Mouse (Mus musculus) spleen, adult 2 months (tissue): ENCODE measurements at regions not wholly inside any gene's neighbourhood (a gene's known extent, or its start where the extent isn't known, plus 50 kb on each side); places are given as distances from the start of the nearest gene placed in this dataset.

Source experiments
- DNase-seq, 2 experiments: peaks; one replicate each; pipeline versions ENCODE4 v3.0.0 to v3.0.0-alpha.2; 2012 to 2021; ENCODE audit warnings: low spot score in 2 of 2, low read depth in 1 of 2
- H3K27ac ChIP-seq: fragments of 200-500 bp; 2 replicates; pipeline ENCODE4 v1.5.1; 2012; ENCODE audit warnings: low read length, inconsistent platforms; ENCODE audit not compliant: insufficient read depth
- H3K27me3 ChIP-seq: fragments of 200-500 bp; 2 replicates; pipeline ENCODE4 v1.6.1; 2012; ENCODE audit warnings: mild to moderate bottlenecking, moderate library complexity, low read length, inconsistent platforms; ENCODE audit not compliant: control insufficient read depth, insufficient read depth
- H3K36me3 ChIP-seq: fragments of 200-500 bp; 2 replicates; pipeline ENCODE4 v1.6.1; 2012; ENCODE audit warnings: mild to moderate bottlenecking, low read length, inconsistent platforms; ENCODE audit not compliant: control insufficient read depth, insufficient read depth
- H3K4me1 ChIP-seq: fragments of 200-500 bp; 2 replicates; pipeline ENCODE4 v1.6.1; 2011; ENCODE audit warnings: inconsistent platforms; ENCODE audit not compliant: control insufficient read depth, insufficient read depth, insufficient read length
- H3K4me3 ChIP-seq: fragments of 200-500 bp; 2 replicates; pipeline ENCODE4 v1.5.1; 2011; ENCODE audit warnings: mild to moderate bottlenecking, inconsistent platforms; ENCODE audit not compliant: insufficient read depth, insufficient read length; ENCODE audit errors: extremely low read depth
- CTCF ChIP-seq: fragments of 200-500 bp; IDR thresholded peaks from 2 replicates; pipeline ENCODE4 v1.5.1; 2011; ENCODE audit warnings: mild to moderate bottlenecking, inconsistent platforms; ENCODE audit not compliant: insufficient read depth, insufficient read length, insufficient replicate concordance; ENCODE audit errors: extremely low read depth
- POLR2A ChIP-seq: fragments of 200-500 bp; IDR thresholded peaks from 2 replicates; pipeline ENCODE4 v1.6.1; 2011; ENCODE audit warnings: low read depth, low read length, inconsistent platforms
- WGBS: fragments of 180-500 bp; shearing (Covaris S2); methylation state at CpG from one replicate; pipeline ENCODE4 v1.1.7; 2018; 5-methylcytosine and 5-hydroxymethylcytosine counted together

DNA sequence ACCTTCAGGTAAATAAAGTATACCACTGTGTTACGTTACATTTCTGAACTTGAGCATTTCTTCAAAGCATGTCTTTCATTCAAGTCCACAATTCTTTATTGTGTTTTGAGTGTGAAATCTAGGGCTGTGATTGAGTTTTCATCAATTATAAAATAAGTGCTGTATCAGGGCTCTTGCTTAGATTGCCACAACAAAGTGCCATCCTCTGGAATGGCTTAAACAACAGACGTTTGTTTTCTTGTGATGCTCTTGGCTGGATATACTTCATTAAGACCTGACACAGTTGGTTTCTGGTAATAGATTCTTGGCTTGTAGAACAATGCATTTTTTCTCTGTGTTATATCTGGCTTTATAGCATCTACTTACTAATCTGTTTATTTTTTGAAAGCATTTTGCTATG is 674.3 kb upstream of the Marcks start:
- Histone ChIP-seq H3K4me1 (no peaks in the 10 kb centered on the region), H3K4me3 (no peak overlapping the region), H3K36me3 (no peaks in the 10 kb centered on the region), H3K27ac (no peak overlapping the region), H3K27me3 (no peaks in the 10 kb centered on the region)
- TF ChIP-seq CTCF (no peak), POLR2A (no peak)
- DNase-seq, result no peak
- WGBS, result 88% methylated on average over 2 of the region's 2 CpGs

- H3K4me3 ChIP-seq, result no peak overlapping the region
- no peak for TF ChIP-seq POLR2A
- no peak for TF ChIP-seq CTCF
- H3K27me3 ChIP-seq, result no peaks in the 10 kb centered on the region
- no peak overlapping the region; the same call in 1 of the 2 replicates for H3K27ac ChIP-seq
- H3K36me3 ChIP-seq, result no peaks in the 10 kb centered on the region
- no peaks in the 10 kb centered on the region for H3K4me1 ChIP-seq
- WGBS, result 39% methylated on average over 3 of the region's 3 CpGs
- no peak for DNase-seq
Observed at GRCm38 (mm10) chr10:37812405-37812851, 673.7 kb upstream of the Marcks start.

DNA sequence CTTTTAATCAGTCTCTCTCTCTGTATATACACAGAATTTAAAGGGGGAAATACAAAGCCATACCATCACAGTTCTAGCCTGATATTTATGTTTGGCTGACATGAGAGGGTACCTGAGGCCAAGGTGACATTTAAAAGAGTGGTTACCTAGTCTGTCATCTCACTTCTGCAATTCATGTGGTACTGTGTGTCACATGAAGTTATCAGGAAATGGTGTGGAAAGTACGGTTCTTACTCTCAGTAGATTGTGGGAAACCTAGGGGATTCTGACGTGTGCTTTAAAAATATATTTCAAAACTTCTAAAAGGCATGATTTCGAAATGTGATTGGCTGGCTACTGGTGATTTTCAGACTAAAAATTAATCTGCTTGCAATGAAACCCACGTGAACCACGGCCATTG is 673.1 kb upstream of the Marcks start:
- 34% methylated on average over 5 of the region's 5 CpGs for WGBS
- peak in 1 of 2 experiments; percentile 45 for DNase-seq
- Histone ChIP-seq H3K4me1 (no peaks in the 10 kb centered on the region), H3K27ac (no peak overlapping the region), H3K4me3 (no peak overlapping the region), H3K27me3 (no peaks in the 10 kb centered on the region), H3K36me3 (no peaks in the 10 kb centered on the region)
- TF ChIP-seq POLR2A (no peak), CTCF (no peak)

DNA sequence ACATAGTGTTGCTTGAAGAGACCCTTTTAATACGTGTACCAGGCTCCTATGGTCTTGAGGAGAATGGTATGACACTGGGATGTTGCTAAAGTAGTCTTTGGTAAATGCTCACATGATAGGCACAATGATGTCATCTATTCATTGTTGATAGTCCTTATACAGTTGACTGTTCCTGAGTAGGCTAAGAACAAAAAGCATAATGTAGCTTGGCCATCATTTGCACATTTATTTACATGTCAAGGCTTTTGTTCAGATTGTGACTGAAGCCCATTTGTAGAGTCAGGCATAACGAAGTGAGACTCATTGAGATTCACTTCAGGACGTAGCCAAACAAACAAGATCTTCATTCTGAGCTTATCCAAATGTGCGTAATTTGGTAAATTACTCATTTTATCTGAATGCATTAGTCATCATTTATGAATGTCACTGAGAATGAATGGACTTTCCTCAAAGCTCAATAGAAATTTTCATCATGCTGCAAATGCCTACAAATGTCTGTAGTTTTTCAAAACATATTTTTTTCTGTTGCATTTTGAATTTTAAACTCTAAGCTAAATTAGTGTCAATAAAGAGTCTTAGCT is 664.6 kb upstream of the Marcks start:
- TF ChIP-seq POLR2A (no peak), CTCF (no peak)
- Histone ChIP-seq H3K4me3 (no peak overlapping the region), H3K27ac (no peak overlapping the region), H3K4me1 (no peaks in the 10 kb centered on the region), H3K27me3 (no peaks in the 10 kb centered on the region), H3K36me3 (no peaks in the 10 kb centered on the region)
- WGBS, result 88% methylated on average over 4 of the region's 4 CpGs
- DNase-seq, result no peak

DNA sequence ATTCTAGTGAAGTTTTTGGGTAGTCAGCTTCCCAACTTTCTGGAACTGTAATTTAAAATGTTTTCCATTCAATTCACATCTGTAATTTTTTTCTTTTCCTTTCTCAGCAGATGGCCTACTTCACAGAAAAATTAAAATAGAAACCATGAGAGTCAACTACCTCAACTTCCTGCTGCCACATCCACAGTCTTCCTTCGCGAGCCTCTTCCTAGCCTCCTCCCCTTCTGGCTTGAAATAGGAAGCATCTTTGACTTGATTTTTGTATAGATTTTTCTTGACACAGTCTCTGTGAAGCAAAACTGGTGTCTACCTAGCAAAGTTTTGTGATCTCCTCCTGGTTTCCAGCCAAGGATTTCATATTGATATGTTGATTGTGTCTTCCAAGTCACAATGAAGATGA is 660.7 kb upstream of the Marcks start:
- Histone ChIP-seq H3K36me3 (no peaks in the 10 kb centered on the region), H3K27ac (no peak overlapping the region), H3K4me3 (no peak overlapping the region), H3K27me3 (no peaks in the 10 kb centered on the region), H3K4me1 (no peaks in the 10 kb centered on the region)
- DNase-seq, result no peak
- WGBS, result 14% methylated on average over 2 of the region's 2 CpGs
- TF ChIP-seq CTCF, result no peak
- no peak for TF ChIP-seq POLR2A

DNA sequence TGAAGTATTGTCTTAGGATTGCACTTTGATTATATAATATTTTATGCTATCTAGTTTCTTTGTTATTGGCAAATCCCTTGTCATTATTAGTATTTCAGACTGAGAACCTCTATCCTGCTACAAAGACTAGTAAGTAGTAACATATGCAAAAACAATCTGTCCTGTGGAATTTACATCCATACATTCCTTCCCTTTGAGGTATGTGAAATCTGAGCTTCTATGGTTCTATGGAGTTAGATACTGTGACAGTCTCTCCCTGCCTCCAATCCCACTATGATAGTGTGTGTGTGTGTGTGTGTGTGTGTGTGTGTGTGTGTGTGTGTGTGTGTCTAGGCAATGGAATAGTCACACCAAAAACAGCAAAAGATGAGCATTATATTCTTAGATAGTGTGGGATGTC is 659.6 kb upstream of the Marcks start:
- H3K4me3 ChIP-seq, result no peak overlapping the region
- H3K27me3 ChIP-seq, result no peaks in the 10 kb centered on the region
- no peak overlapping the region for H3K27ac ChIP-seq
- TF ChIP-seq CTCF (no peak), POLR2A (no peak)
- no peaks in the 10 kb centered on the region for H3K4me1 ChIP-seq
- no peaks in the 10 kb centered on the region for H3K36me3 ChIP-seq
- no peak for DNase-seq

DNA sequence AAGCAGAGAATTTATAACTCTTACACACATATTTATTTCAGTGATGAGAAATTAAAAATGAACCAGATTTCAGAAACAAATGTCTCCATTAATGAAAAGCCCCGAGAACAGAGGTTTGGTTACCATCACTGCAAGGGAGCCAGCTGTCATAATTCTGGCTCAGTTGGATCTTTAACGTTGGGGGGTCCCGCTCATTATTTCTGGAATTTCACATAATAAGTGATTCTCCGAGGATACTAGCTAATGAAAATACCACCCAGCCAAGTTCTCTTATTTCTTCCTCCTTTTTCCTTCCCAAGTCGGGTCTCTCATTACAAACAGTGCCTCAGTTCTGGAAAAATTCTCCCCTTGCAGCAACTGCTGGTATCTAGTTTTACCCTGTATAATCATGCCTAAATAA is 659.0 kb upstream of the Marcks start:
- no peak overlapping the region for H3K27ac ChIP-seq
- no peak for TF ChIP-seq POLR2A
- no peak for TF ChIP-seq CTCF
- no peak overlapping the region for H3K4me3 ChIP-seq
- no peaks in the 10 kb centered on the region for H3K36me3 ChIP-seq
- no peaks in the 10 kb centered on the region for H3K4me1 ChIP-seq
- no peak for DNase-seq
- no peaks in the 10 kb centered on the region for H3K27me3 ChIP-seq
- WGBS, result 84% methylated on average over 5 of the region's 5 CpGs
